Mouse (Mus musculus) embryonic facial prominence, embryonic 15.5 days (tissue): ENCODE results near the gene Sh3glb2. TPM values are rescaled to one million over a fixed set of nuclear protein-coding genes. Genes with fewer than 3 reads are reported as not detected.

ENCODE experiments used
- ATAC-seq: fragments of 200-750 bp; cut with Nextera tagmentation; 2 replicates; pipeline ENCODE4 v1.8.0; 2017; ENCODE audit warnings: low read depth, moderate TSS enrichment; ENCODE audit not compliant: insufficient number of reproducible peaks, low FRiP score, low TSS enrichment
- H3K27ac ChIP-seq: fragments of 300-500 bp; sonication (generic); replicated peaks from 2 replicates; pipeline ENCODE4 v1.5.1; 2015; ENCODE audit warnings: mild to moderate bottlenecking, inconsistent platforms
- H3K27me3 ChIP-seq: fragments of 300-500 bp; sonication (generic); 2 replicates; pipeline ENCODE4 v1.6.1; 2015; ENCODE audit warnings: inconsistent platforms
- H3K36me3 ChIP-seq: fragments of 300-500 bp; sonication (generic); 2 replicates; pipeline ENCODE4 v1.6.1; 2015; ENCODE audit warnings: mild to moderate bottlenecking, inconsistent platforms
- H3K4me1 ChIP-seq: fragments of 300-500 bp; sonication (generic); 2 replicates; pipeline ENCODE4 v1.6.1; 2015; ENCODE audit warnings: inconsistent platforms
- H3K4me2 ChIP-seq: fragments of 300-500 bp; sonication (generic); replicated peaks from 2 replicates; pipeline ENCODE4 v1.6.1; 2015; ENCODE audit warnings: mild to moderate bottlenecking, inconsistent platforms
- H3K4me3 ChIP-seq: fragments of 300-500 bp; sonication (generic); replicated peaks from 2 replicates; pipeline ENCODE4 v1.5.1; 2015; ENCODE audit warnings: mild to moderate bottlenecking, inconsistent platforms
- H3K9ac ChIP-seq: fragments of 300-500 bp; sonication (generic); 2 replicates; pipeline ENCODE4 v1.6.1; 2015; ENCODE audit warnings: inconsistent platforms
- H3K9me3 ChIP-seq: fragments of 300-500 bp; sonication (generic); replicated peaks from 2 replicates; pipeline ENCODE4 v1.6.1; 2016; ENCODE audit warnings: inconsistent platforms
- WGBS: fragments of 180-500 bp; shearing (Covaris S2); methylation state at CpG from one replicate; pipeline ENCODE4 v1.1.7; 2015; 5-methylcytosine and 5-hydroxymethylcytosine counted together
- polyA plus RNA-seq: library from polyadenylated mRNA; unstranded; fragments of >200 nt; fragmentation: Nextera tagmentation; extraction: Ambion mirVana; gene quantifications from 2 replicates; pipeline ENCODE4 v1.2.1, GENCODE M21; 2015

Sh3glb2 gene
- polyA plus RNA-seq, 1 experiment from 2014 or later = 114 TPM

DNA sequence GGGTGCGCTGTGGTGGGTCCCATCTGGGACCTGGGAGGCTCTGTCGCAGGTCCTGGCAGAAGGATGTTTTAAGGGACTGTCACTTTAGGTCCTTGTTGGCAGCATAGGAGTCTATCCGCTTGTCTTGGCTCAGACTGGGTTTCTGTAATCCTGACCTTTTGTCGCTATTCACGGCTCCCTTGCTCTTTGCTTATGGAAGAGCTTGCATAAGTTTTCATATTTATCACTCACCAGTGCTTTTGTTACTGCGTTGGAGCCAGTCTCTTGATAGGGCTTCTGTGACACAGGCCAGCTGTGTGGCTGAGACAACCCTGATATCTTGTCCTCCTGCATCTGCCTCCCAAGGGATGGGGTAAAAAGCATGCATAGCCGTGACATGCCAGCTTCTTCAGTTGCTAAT is 20.2 kb upstream of the Sh3glb2 start:
- no peak for ATAC-seq
- Histone ChIP-seq H3K4me2 (no peak overlapping the region), H3K9ac (no peak overlapping the region), H3K27ac (no peak overlapping the region), H3K4me1 (no peaks in the 10 kb centered on the region; the same call in 1 of the 2 replicates), H3K36me3 (peaks cover 89% of the 10 kb centered on the region), H3K27me3 (no peaks in the 10 kb centered on the region), H3K9me3 (no peaks in the 10 kb centered on the region), H3K4me3 (no peak overlapping the region)
- WGBS = 89% methylated on average over 7 of the region's 7 CpGs

DNA sequence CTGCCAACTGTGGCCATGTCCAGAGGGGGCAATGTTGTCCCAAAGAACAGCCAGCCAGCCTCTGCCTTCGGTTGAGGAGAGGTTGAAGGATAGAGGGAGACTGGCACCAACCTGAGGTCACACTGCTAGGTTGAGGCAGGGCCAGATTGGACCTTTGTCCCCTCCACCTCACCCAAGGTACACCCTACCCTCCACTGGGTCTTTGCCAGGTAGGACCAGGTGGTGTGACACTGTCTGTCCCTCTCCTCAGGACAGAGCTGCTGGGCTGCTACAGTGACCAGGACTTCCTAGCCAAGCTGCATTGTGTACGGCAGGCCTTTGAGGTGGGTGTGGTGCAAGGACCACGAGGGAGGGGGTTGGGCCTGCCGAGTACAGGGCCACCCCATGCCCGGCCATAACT is 18.6 kb upstream of the Sh3glb2 start:
- WGBS = 81% methylated on average over 5 of the region's 5 CpGs
- Histone ChIP-seq H3K4me2 (no peak overlapping the region), H3K27ac (no peak overlapping the region), H3K9me3 (no peaks in the 10 kb centered on the region), H3K4me1 (no peaks in the 10 kb centered on the region; the same call in 1 of the 2 replicates), H3K27me3 (no peaks in the 10 kb centered on the region), H3K36me3 (peaks cover 86% of the 10 kb centered on the region), H3K9ac (no peak overlapping the region), H3K4me3 (no peak overlapping the region)
- peak; percentile 31; the same call in 1 of the 2 replicates for ATAC-seq

DNA sequence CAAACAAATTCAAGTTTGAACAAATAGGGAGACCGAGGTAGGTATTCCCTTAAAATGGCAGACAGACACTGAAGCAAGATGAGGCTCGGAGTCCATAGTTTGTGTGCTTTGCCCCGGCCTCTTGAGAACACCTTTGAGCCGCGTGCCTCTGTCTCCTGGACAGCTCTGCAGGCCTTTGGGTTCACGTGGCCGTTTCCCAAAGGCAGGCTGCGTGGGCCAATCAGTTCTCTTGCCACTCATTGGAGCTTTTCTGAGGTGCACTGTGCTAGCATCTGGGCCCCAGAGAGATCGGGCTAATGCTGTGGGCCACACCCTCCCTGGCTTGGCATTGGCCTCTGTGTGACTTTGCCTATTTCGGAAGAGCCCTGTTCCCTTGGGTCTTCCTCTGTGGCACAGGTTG is 16.8 kb upstream of the Sh3glb2 start:
- H3K27me3 ChIP-seq = no peaks in the 10 kb centered on the region
- 92% methylated on average over 10 of the region's 10 CpGs for WGBS
- peaks cover 87% of the 10 kb centered on the region for H3K36me3 ChIP-seq
- no peak overlapping the region for H3K9ac ChIP-seq
- no peak overlapping the region for H3K4me3 ChIP-seq
- no peak for ATAC-seq
- no peaks in the 10 kb centered on the region; the same call in 1 of the 2 replicates for H3K4me1 ChIP-seq
- no peaks in the 10 kb centered on the region for H3K9me3 ChIP-seq
- H3K27ac ChIP-seq = no peak overlapping the region
- no peak overlapping the region for H3K4me2 ChIP-seq

DNA sequence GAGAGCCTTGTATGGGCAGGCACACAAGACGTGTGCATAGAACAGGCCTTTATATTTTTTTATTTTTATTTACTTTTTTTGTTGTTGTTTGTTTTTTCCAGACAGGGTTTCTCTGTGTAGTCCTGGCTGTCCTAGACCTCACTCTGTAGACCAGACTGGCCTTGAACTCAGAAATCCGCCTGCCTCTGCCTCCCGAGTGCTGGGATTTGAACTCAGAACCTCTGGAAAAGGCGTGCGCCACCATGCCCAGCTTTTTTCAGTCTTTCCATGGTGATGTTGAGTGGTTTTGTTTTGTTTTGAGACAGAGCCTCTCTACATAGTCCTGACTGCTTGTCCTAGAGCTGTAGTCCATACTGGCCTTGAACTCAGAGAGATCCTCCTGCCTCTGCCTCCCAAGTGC is 13.6 kb upstream of the Sh3glb2 start:
- Histone ChIP-seq H3K27ac (no peak overlapping the region), H3K27me3 (no peaks in the 10 kb centered on the region), H3K9me3 (no peaks in the 10 kb centered on the region), H3K4me1 (no peaks in the 10 kb centered on the region; the same call in 1 of the 2 replicates), H3K4me2 (no peak overlapping the region), H3K4me3 (no peak overlapping the region), H3K36me3 (peaks cover 90% of the 10 kb centered on the region), H3K9ac (no peak overlapping the region)
- ATAC-seq = no peak
- WGBS = 93% methylated on average over 5 of the region's 5 CpGs

DNA sequence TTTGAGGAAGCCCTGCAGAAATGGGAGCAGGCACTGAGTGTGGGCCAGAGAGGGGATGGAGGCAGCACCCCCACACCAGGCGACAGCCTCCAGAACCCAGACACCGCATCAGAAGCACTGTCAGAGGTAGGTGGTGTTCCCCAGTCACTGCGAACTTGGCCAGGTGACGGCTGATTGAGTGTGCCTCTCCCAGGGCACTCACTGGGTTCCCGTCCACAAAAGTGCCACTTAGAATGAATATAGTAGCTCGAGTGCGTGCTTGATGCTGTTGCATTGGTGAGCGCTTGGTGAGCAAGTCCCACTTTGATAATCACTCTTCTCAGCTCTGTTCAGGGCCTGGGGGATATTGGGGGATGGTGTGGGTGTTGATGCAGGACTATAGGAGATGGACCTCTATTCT is 12.4 kb upstream of the Sh3glb2 start:
- no peak for ATAC-seq
- 94% methylated on average over 8 of the region's 8 CpGs for WGBS
- Histone ChIP-seq H3K9me3 (no peaks in the 10 kb centered on the region), H3K4me2 (no peak overlapping the region), H3K27me3 (no peaks in the 10 kb centered on the region), H3K4me1 (no peaks in the 10 kb centered on the region; the same call in 1 of the 2 replicates), H3K9ac (no peak overlapping the region), H3K36me3 (peaks cover 91% of the 10 kb centered on the region), H3K4me3 (no peak overlapping the region), H3K27ac (no peak overlapping the region)

DNA sequence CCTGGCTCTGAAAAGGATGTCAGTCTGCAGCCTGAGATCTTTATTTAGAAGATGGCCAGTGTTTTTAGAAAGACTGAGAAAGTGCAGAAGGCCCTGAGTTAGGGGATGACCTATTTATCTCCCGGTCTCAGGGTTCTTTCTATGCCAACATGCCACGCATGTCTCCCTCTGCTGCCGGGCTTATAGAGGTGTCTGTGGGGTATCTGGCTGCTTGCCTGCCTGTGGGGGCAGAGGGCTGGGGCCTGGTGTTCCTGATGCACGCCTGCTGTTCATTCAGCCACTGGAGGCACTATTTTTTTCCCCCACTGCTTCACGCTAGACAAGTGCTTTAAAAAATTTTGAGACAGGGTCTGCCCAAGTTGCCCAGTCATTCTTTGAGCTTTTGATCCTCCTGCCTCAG is 7.1 kb upstream of the Sh3glb2 start:
- H3K9me3 ChIP-seq = no peaks in the 10 kb centered on the region
- no peaks in the 10 kb centered on the region for H3K27me3 ChIP-seq
- H3K4me3 ChIP-seq = no peak overlapping the region
- H3K27ac ChIP-seq = no peak overlapping the region
- peaks cover 49% of the 10 kb centered on the region for H3K36me3 ChIP-seq
- H3K4me2 ChIP-seq = no peak overlapping the region
- no peak for ATAC-seq
- peaks cover 12% of the 10 kb centered on the region for H3K4me1 ChIP-seq
- no peak overlapping the region for H3K9ac ChIP-seq
- WGBS = 60% methylated on average over 5 of the region's 5 CpGs

DNA sequence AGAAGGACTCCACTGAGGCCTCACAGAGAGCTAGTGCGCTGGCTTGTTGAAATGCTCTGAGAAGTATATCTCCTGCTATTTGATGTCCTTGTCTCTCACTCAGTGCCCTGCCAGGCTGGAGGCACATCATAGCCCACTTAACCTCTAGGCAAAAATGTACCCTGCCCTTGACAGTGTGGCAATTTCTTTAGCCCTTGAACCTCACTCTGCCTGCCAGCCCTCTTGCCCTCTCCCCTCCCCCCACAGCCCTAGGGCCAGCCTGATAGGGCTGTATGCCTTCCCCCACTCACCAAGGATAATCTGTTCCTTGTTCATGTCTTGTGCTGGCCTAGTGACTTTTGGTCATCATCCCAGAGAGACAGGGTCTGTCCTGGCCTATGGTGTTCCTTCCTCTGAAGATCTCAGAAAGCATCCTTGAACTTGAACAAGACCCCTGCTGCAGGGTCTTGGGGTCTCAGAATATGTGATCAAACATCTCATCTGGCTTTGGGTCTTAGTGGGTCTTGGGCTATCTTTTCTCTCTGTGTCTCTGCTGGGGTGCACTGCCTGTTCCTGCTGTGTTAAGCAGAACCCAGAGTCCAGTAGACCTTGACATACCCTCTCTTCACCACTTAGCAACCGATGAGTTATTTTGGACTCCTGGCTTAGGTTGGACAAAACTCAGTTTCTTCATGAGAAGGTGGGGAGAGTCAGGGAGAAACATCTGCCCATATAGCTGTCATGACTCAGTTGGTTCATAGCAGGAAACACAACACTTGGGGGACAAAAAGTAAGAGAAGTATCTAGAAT is 6.3 kb upstream of the Sh3glb2 start:
- H3K9me3 ChIP-seq = no peaks in the 10 kb centered on the region
- peaks cover 12% of the 10 kb centered on the region for H3K4me1 ChIP-seq
- H3K4me2 ChIP-seq = peak overlapping the region; percentile 86
- H3K27me3 ChIP-seq = no peaks in the 10 kb centered on the region
- ATAC-seq = no peak
- H3K4me3 ChIP-seq = peak overlapping the region; percentile 85
- 83% methylated on average over 2 of the region's 2 CpGs for WGBS
- H3K9ac ChIP-seq = peak overlapping the region; percentile 70
- peaks cover 42% of the 10 kb centered on the region for H3K36me3 ChIP-seq
- H3K27ac ChIP-seq = no peak overlapping the region

DNA sequence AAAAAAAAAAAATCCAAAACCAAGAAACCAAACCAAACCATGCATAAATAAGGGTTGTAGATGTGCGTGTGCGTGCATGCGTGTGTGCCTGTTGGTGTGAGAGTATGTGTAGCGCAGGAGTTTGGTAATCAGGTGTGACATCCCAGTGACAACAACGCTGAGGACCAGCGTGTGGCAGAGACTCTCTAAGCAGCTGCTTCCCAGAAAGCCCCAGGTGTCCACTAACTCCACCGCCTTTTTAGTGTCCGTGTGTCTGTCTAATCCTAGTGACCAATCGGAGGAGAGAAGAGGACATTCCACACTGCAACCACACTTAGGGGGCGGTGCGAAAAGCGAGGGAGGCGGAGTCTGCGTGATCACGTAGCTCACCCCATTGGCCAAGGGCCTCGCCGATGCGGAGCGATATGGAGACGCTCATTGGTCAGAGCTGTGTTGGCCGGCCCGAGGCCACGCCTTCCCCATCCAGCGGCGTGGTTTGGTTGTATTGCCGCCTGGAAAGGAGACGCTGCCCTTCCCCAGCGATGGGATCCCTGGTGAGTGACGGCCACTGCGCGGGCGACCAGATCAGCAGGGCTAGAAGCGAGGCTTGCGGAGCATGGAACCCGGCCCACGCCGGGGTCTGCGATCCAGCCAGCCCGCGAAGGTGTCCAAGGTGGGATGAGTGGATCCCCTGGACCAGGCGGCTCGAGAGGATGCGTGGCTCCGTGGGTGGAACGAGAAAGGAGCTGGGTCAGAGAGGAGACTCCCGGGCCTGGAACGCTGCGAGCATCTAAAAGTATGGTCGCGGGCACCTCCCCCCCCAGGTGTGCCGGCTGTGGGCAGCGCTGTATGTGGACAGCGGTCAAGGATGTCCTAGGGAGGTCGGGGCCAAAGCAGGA is 4.9 kb upstream of the Sh3glb2 start, which contains the start of gene Miga2:
Miga2 (plus strand) TSS at position 461 of the 878 bp plus-strand sequence.
- H3K27ac ChIP-seq = peak within 1 kb of the TSS; percentile 90

DNA sequence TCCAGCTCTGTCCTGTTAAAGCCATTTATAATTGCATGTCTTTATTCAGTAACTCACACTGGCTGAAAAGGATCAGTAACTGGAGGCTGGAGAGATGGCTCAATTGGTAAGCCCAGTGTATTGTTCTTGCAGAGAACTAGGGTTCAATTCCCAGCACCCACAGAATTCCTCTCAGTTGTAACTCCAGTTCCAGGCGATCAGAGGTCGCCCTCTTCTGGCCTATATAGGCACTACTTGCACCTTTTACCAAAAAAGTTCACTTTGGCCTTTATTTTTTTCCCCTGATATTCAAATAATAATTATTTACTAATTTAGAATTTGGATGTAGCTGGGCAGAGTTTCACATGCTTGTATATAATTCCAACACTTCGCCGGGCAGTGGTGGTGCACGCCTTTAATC is 3.7 kb upstream of the Sh3glb2 start:
- no peaks in the 10 kb centered on the region for H3K9me3 ChIP-seq
- H3K36me3 ChIP-seq = peaks cover 16% of the 10 kb centered on the region
- no peak overlapping the region for H3K4me3 ChIP-seq
- no peak overlapping the region for H3K27ac ChIP-seq
- no peaks in the 10 kb centered on the region for H3K27me3 ChIP-seq
- H3K4me1 ChIP-seq = peaks cover 25% of the 10 kb centered on the region
- whole genome bisulfite sequencing = 74% methylated on average over 5 of the region's 5 CpGs
- ATAC-seq = no peak
- H3K9ac ChIP-seq = no peak overlapping the region
- H3K4me2 ChIP-seq = no peak overlapping the region

More for the DNA sequence above, 4.9 kb upstream of the Sh3glb2 start, which contains the start of gene Miga2:
- peak within 1 kb of the TSS; percentile 70 for H3K9ac ChIP-seq
- peak within 1 kb of the TSS; percentile 85 for H3K4me3 ChIP-seq
- H3K9me3 ChIP-seq = no peaks in the 10 kb centered on the region
- peaks cover 16% of the 10 kb centered on the region for H3K4me1 ChIP-seq
- peak within 1 kb of the TSS; percentile 86 for H3K4me2 ChIP-seq
- H3K36me3 ChIP-seq = peaks cover 27% of the 10 kb centered on the region
- ATAC-seq = peak; percentile 98
- no peaks in the 10 kb centered on the region for H3K27me3 ChIP-seq
- under 1% methylated on average over 54 of the region's 54 CpGs for WGBS

DNA sequence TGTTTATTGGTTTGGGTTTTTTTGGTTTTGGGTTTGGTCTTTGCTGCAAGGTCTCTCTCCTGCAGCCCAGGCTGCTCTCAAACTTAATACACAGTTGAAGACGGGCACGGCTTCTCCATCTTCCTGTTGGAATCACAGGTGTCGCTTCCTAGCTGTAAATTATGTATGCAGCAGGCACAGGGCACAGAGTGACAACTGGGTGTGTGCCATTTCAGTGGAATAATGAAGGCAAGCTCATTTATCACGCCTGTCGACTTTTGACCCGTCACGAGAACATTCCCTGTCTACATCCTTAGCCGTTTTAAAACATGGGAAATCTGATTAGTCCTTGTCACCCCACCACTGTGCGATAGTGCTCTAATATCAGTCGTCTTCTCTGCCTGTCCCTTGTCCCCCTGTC is 1.5 kb upstream of the Sh3glb2 start:
- no peaks in the 10 kb centered on the region for H3K9me3 ChIP-seq
- H3K4me1 ChIP-seq = peaks cover 46% of the 10 kb centered on the region
- H3K36me3 ChIP-seq = no peaks in the 10 kb centered on the region
- no peak for ATAC-seq
- no peak overlapping the region for H3K4me2 ChIP-seq
- H3K27ac ChIP-seq = no peak overlapping the region
- no peak overlapping the region for H3K9ac ChIP-seq
- H3K27me3 ChIP-seq = no peaks in the 10 kb centered on the region
- 77% methylated on average over 10 of the region's 10 CpGs for WGBS
- no peak overlapping the region for H3K4me3 ChIP-seq
